Mouse (Mus musculus) spleen, postnatal 14 days (tissue): Measurements from ENCODE around the gene Zbtb2.

Experiments
- DNase-seq, 2 experiments: peaks; one replicate each; pipeline ENCODE4 v3.0.0; 2021 to 2022; ENCODE audit warnings: low spot score in 2 of 2

Gene Zbtb2

DNA sequence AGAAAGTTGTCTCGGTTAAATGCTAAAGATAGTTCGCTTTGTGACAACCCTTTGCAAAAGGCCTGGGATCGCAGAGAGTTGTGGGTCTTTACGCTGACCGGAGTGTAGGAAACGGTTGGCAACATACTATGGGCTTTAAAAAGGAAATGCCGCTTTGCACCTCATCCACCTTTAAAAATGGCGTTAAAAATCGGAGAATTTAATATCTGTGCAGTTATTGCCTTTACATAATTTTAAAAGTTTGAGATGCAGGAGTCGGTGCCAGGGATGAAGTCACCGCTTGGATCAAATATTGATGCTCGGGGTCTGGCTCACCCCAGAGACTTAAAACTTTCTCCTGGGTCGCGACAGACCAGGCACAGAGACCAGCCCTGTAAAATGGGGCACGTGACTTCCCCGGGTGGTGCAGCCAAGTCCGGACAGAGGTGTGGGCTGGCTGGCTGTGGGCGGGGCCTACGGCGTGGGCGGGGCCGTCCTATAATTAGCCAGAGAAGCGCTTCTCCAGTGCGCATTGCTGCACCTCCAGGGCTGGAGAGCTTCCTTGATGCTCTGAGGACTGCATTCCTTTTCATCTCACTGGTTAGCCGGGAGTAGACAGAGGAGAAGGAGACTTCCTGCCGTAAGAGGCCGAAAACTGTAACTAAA, 53.7 kb downstream of the Zbtb2 start:
- DNase-seq = peak; percentile 66 to 73

DNA sequence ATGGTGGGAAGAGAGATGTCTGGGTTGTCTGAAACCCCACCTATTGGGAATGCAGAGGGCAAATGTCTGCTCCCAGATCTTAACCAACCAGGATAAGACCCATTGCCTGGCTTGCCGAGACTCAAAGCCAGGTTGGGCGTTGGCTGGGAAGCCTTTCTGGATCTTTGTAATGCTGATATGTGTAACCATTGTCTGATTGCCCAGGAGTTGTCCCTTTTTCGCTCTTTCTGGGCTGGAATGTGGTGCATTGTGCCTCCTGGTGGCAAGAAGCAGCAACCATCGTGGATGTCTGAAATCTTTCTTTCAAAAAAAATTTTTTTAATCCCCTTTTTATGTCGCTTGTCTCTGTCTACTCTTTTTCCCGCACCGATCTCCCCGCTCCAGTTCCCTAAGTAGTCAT, 54.6 kb downstream of the Zbtb2 start:
- peak in 1 of 2 experiments; percentile 24 for DNase-seq

DNA sequence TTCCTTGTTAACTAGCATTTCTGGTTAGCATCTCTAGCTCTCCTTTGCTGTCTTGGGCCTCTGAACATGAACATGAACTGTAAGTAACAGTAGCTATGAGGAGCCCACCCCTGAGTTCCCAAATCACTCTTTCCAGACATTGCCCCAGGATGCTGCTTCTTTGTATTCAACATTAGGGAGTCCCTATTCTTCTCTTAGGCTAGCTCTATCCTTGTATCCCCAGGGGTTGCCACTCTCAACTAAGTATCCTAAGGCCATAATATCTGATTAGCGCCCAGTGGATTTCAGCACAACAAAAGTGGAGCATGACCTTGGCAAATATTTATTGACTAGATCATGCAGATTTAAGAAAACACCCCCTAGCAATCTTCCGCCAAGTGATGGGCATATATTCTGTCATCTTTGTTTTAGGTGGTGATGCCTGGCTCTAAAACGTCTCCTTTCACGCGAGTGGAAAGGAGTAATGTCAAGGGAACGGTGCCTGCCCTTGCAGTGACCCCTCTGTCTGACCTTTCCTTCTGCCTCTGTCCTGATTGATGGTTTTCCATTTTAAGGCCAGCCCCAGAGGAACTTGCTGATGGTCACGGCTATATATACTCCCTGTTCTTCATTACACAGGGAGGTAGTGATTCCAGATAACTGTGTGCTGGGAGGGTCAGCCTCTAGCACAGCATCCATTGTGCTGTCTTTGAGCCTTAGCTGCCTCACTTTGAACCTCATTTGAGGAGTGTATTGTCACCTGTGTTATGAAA, 55.5 kb downstream of the Zbtb2 start:
- DNase-seq = no peak

DNA sequence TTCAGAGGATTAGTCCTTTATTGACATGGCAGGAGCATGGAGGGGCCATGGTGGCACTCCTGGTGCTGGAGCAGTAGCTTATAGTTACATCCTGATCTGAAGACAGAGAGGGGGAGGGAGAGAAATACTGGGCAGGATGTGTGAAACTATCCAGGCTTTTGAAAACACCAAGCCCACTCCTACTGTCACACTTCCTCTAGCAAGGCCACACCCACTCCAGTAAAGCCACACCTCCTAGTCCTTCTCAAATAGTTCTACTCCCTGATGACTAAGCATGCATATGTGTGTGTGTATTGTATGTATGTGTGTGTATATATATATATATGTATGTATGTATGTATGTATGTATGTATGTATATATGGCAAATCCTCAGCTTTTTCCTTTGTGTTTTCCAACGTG, 60.2 kb downstream of the Zbtb2 start:
- DNase-seq = no peak

DNA sequence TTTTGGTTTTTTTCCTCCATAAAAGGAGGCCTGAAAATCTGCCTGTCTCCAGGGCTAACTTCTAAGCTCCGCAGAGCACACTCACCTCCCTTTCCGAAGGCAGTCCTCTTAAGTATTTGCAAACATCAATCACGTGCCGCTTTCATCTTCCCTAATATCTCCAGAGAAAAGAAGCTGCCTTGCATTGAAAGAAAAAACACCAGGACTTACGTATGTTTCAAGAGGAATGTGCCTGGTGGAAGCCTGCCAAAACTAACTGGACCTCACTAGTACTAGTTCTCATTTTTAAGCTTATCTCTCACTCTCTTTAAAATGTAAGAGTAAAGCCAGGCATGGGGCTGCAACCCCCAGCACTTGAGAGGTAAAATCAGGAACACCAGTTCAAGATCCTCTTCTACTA, 62.3 kb downstream of the Zbtb2 start:
- no peak for DNase-seq

DNA sequence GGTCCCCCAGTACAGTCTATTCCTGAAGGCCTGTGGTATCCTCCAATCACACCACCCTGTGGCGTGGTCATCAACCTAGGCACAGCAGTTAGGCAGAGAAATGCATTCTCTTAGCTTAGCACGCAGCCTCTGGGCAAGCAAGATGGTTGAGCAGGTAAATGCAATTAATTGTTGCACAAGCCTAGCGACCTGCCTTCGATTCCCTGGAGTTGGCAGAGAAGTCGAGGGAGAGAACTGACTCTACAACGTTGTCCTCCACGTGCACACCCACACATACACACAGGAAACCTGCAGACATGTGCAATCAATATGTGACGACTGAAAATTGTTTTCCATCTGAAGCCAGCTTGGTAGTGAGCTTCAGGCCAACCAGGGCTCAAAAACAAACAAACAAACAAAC, 64.0 kb downstream of the Zbtb2 start:
- DNase-seq = no peak
